Mouse (Mus musculus) spleen, adult 2 months (tissue): ENCODE data around the gene Mga. TPM values are rescaled to one million over a fixed set of nuclear protein-coding genes. Genes with fewer than 3 reads are reported as not detected.

ENCODE experiments used
- DNase-seq, 2 experiments: peaks; one replicate each; pipeline versions ENCODE4 v3.0.0 to v3.0.0-alpha.2; 2012 to 2021; ENCODE audit warnings: low spot score in 2 of 2, low read depth in 1 of 2
- H3K27ac ChIP-seq: fragments of 200-500 bp; 2 replicates; pipeline ENCODE4 v1.5.1; 2012; ENCODE audit warnings: low read length, inconsistent platforms; ENCODE audit not compliant: insufficient read depth
- H3K27me3 ChIP-seq: fragments of 200-500 bp; 2 replicates; pipeline ENCODE4 v1.6.1; 2012; ENCODE audit warnings: mild to moderate bottlenecking, moderate library complexity, low read length, inconsistent platforms; ENCODE audit not compliant: control insufficient read depth, insufficient read depth
- H3K36me3 ChIP-seq: fragments of 200-500 bp; 2 replicates; pipeline ENCODE4 v1.6.1; 2012; ENCODE audit warnings: mild to moderate bottlenecking, low read length, inconsistent platforms; ENCODE audit not compliant: control insufficient read depth, insufficient read depth
- H3K4me1 ChIP-seq: fragments of 200-500 bp; 2 replicates; pipeline ENCODE4 v1.6.1; 2011; ENCODE audit warnings: inconsistent platforms; ENCODE audit not compliant: control insufficient read depth, insufficient read depth, insufficient read length
- H3K4me3 ChIP-seq: fragments of 200-500 bp; 2 replicates; pipeline ENCODE4 v1.5.1; 2011; ENCODE audit warnings: mild to moderate bottlenecking, inconsistent platforms; ENCODE audit not compliant: insufficient read depth, insufficient read length; ENCODE audit errors: extremely low read depth
- CTCF ChIP-seq: fragments of 200-500 bp; IDR thresholded peaks from 2 replicates; pipeline ENCODE4 v1.5.1; 2011; ENCODE audit warnings: mild to moderate bottlenecking, inconsistent platforms; ENCODE audit not compliant: insufficient read depth, insufficient read length, insufficient replicate concordance; ENCODE audit errors: extremely low read depth
- POLR2A ChIP-seq: fragments of 200-500 bp; IDR thresholded peaks from 2 replicates; pipeline ENCODE4 v1.6.1; 2011; ENCODE audit warnings: low read depth, low read length, inconsistent platforms
- WGBS: fragments of 180-500 bp; shearing (Covaris S2); methylation state at CpG from one replicate; pipeline ENCODE4 v1.1.7; 2018; 5-methylcytosine and 5-hydroxymethylcytosine counted together
- polyA plus RNA-seq: library from polyadenylated mRNA; depleted of rRNA; stranded (reverse); fragments of >200 nt; gene quantifications from 2 replicates; pipeline ENCODE4 v1.2.3, GENCODE M21; 2012; rRNA removed

Mga gene
- polyA plus RNA-seq, result 16.5 and 19.3 TPM in 2 replicates

DNA sequence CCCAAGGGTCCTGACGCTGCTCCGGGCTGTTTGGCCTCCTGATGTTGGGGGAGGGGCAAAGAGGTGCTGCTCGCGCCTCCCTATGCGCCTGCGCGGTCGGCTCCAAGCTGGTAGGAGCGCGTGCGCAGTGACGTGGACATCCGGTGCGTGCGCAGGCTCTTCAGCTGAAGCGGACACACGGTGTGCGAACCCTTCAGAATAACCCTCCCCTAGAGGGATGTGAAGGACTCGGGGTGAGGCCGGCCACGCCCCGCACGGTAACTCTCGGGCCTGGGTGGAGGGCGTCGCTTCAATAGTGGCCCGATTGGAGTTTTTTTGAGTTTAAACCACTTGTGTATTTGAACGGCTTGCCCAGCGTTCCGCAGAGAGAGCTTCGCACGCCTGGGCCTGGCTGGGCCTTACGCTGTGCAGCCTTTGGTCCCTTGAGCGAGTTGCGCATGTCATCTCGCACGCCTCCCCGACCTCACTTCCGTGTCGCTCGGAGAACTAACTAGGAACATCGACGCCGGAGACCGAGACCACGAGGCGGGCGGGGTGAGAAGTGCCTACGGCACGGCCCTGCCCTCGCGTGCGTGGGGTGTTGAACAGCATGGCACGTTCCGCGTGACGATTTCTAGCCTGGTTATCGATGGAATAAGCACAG, at the start of gene Mga:
Mga (plus strand) TSS at position 139 of the 643 bp plus-strand sequence.
- TF ChIP-seq CTCF, result no peak
- TF ChIP-seq POLR2A, result peak; percentile 42
- Histone ChIP-seq H3K4me1 (peaks cover 2% of the 10 kb centered on the region; the same call in 1 of the 2 replicates), H3K27me3 (no peaks in the 10 kb centered on the region), H3K4me3 (peak within 1 kb of the TSS; percentile 57), H3K36me3 (no peaks in the 10 kb centered on the region), H3K27ac (peak within 1 kb of the TSS; percentile 87)
- WGBS, result under 1% methylated on average over 58 of the region's 58 CpGs
- DNase-seq, result peak; percentile 95 to 96

DNA sequence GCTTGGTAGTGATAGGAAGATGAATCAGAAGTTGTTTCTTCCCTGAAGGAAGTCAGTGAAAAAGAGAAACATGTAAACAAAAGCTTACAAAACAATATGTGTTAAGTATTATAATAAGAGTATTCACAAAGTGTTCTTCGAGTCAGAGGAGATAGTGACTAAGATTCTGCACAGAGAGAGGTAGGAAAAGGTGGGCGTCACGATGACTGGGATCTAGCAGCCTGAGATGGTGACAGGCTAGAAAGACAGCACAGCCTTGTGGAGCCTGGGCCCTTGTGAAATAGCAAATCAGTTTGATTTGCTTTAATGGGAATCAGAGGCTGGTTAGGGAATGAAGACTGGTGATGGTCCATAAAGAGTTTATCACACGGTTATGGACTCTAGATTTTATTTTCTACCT, 43.2 kb upstream of the Mga start:
- Histone ChIP-seq H3K4me3 (no peak overlapping the region), H3K4me1 (no peaks in the 10 kb centered on the region), H3K27me3 (no peaks in the 10 kb centered on the region), H3K27ac (no peak overlapping the region), H3K36me3 (no peaks in the 10 kb centered on the region)
- TF ChIP-seq CTCF (no peak), POLR2A (no peak)
- WGBS, result 89% methylated on average over 4 of the region's 4 CpGs
- DNase-seq, result no peak

DNA sequence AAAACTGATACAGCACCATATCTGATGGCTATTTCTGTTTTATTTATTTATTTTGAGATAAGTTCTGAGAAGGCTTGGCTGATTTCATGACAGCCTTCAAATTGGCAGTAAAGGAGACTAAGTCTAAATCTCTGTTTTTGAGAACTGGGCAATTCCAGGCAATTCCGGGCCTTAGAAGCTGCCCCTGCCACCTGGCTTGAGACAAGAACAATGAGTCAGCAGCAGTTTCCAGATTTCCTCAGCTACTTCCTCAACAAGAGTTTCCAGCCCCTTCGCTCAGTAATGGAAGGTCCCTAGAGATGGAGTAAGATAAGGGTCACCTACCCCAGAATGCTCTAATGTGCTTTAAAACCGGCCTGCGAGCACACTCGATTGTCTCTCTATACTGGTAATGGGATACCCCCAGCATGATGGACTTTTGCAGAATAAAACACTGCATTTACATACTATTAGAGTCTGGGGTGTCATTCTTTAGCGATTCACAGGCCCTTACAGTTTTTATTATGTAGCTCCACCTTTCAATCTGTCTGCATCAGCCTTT, 41.6 kb upstream of the Mga start:
- Histone ChIP-seq H3K36me3 (no peaks in the 10 kb centered on the region), H3K27me3 (no peaks in the 10 kb centered on the region), H3K27ac (no peak overlapping the region), H3K4me3 (no peak overlapping the region), H3K4me1 (no peaks in the 10 kb centered on the region)
- DNase-seq, result no peak
- WGBS, result 72% methylated on average over 6 of the region's 6 CpGs
- TF ChIP-seq CTCF, result no peak
- TF ChIP-seq POLR2A, result no peak

- H3K36me3 ChIP-seq, result no peaks in the 10 kb centered on the region
- DNase-seq, result no peak
- no peak overlapping the region for H3K4me3 ChIP-seq
- H3K27ac ChIP-seq, result no peak overlapping the region
- 98% methylated on average over 2 of the region's 2 CpGs for WGBS
- H3K4me1 ChIP-seq, result no peaks in the 10 kb centered on the region
- no peaks in the 10 kb centered on the region for H3K27me3 ChIP-seq
- TF ChIP-seq CTCF (no peak), POLR2A (no peak)
Observed at GRCm38 (mm10) chr2:119857341-119857740, 39.7 kb upstream of the Mga start.

DNA sequence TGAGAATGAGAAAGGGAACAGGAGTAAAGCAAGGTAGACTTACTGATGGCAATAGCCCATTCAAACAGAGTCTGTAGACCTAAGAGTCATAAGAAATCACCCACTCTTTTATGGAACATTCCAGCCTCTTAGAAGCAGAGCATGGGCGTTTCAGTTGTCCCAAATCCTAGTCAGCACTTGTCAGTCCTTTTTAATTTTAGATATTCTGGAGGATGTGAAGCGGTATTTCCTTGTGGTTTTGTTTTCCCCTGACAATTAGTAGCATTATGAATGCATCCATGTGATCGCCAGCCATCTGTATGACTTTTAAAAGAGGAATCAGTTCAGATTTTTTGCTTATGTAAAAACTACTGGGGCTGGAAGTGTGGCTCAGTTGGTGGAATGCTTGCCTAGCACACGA, 32.5 kb upstream of the Mga start:
- no peak overlapping the region for H3K4me3 ChIP-seq

GRCm38 (mm10) chr2:119872371-119873104, 24.5 kb upstream of the Mga start:
- TF ChIP-seq CTCF, result no peak
- TF ChIP-seq POLR2A, result no peak
- Histone ChIP-seq H3K27ac (no peak overlapping the region), H3K27me3 (no peaks in the 10 kb centered on the region), H3K36me3 (no peaks in the 10 kb centered on the region), H3K4me3 (peak overlapping the region; percentile 71), H3K4me1 (peaks cover 8% of the 10 kb centered on the region)
- WGBS, result under 1% methylated on average over 71 of the region's 73 CpGs
- peak; percentile 7 to 44 for DNase-seq

More for the DNA sequence above, 32.5 kb upstream of the Mga start:
- 40% methylated on average over 4 of the region's 4 CpGs for WGBS
- TF ChIP-seq CTCF (no peak), POLR2A (no peak)
- H3K27ac ChIP-seq, result no peak overlapping the region
- H3K4me1 ChIP-seq, result no peaks in the 10 kb centered on the region
- H3K36me3 ChIP-seq, result no peaks in the 10 kb centered on the region
- H3K27me3 ChIP-seq, result peaks cover 2% of the 10 kb centered on the region; the same call in 1 of the 2 replicates
- no peak for DNase-seq

DNA sequence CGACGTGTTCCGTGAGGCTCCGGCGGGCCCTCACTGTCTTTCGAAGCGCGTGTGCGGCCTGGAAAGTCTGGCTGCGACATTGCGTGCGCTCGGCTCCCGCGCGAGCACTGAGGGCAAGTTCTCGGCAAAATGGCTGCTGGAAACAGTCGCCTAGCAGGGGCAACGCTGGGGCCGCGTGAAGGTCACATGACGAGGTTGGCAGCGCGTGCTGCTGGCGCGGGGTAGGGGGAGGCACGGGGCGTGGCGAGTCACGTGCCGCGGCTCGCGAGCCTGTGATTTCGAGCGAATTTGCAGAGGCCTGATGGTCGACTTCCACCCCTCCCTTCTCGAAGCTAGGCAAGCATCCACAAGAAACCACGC, 23.9 kb upstream of the Mga start:
- H3K4me3 ChIP-seq, result peak overlapping the region; percentile 71
- TF ChIP-seq CTCF (no peak), POLR2A (no peak)
- peaks cover 8% of the 10 kb centered on the region for H3K4me1 ChIP-seq
- H3K27me3 ChIP-seq, result no peaks in the 10 kb centered on the region
- no peak overlapping the region for H3K27ac ChIP-seq
- H3K36me3 ChIP-seq, result no peaks in the 10 kb centered on the region
- WGBS, result under 1% methylated on average over 39 of the region's 39 CpGs
- peak; percentile 70 to 71 for DNase-seq
